Mouse (Mus musculus): ENCODE results near the gene Scube3.

Gene Scube3

GRCm38 (mm10) chr17:28131156-28131555, 10.8 kb upstream of the Scube3 start:
- no peak for DNase-seq (ENCODE audit: inconsistent age in 2 of 2, low spot score in 1 of 2)

- DNase-seq (ENCODE audit: inconsistent age in 2 of 2, low spot score in 1 of 2) = peak; percentile 52 to 82
Observed at GRCm38 (mm10) chr17:28133193-28133592, 8.7 kb upstream of the Scube3 start.

- DNase-seq (ENCODE audit: inconsistent age in 2 of 2, low spot score in 1 of 2) = peak; percentile 63 to 84
Observed at GRCm38 (mm10) chr17:28135496-28135895, 6.4 kb upstream of the Scube3 start.

- DNase-seq (ENCODE audit: inconsistent age in 2 of 2, low spot score in 1 of 2) = peak; percentile 65 to 88
Observed at GRCm38 (mm10) chr17:28136266-28136665, 5.7 kb upstream of the Scube3 start.

GRCm38 (mm10) chr17:28138013-28138412, 3.9 kb upstream of the Scube3 start:
- no peak for DNase-seq (ENCODE audit: inconsistent age in 2 of 2, low spot score in 1 of 2)

- DNase-seq (ENCODE audit: inconsistent age in 2 of 2, low spot score in 1 of 2) = peak in 1 of 2 experiments; percentile 38
Observed at GRCm38 (mm10) chr17:28138685-28139084, 3.3 kb upstream of the Scube3 start.

- peak in 1 of 2 experiments; percentile 31 for DNase-seq (ENCODE audit: inconsistent age in 2 of 2, low spot score in 1 of 2)
Observed at GRCm38 (mm10) chr17:28140431-28141204, 1.3 kb upstream of the Scube3 start.

GRCm38 (mm10) chr17:28141205-28141650, 713 bp upstream of the Scube3 start:
- DNase-seq (ENCODE audit: inconsistent age in 2 of 2, low spot score in 1 of 2) = peak; percentile 60 to 87

- DNase-seq (ENCODE audit: inconsistent age in 2 of 2, low spot score in 1 of 2) = peak; percentile 35 to 68
Observed at GRCm38 (mm10) chr17:28142700-28143610, 1.0 kb downstream of the Scube3 start.

- DNase-seq (ENCODE audit: inconsistent age in 2 of 2, low spot score in 1 of 2) = peak in 1 of 2 experiments; percentile 57
Observed at GRCm38 (mm10) chr17:28143751-28144150, 1.8 kb downstream of the Scube3 start.

GRCm38 (mm10) chr17:28144241-28144640, 2.3 kb downstream of the Scube3 start:
- DNase-seq (ENCODE audit: inconsistent age in 2 of 2, low spot score in 1 of 2) = no peak

- DNase-seq (ENCODE audit: inconsistent age in 2 of 2, low spot score in 1 of 2) = no peak
Observed at GRCm38 (mm10) chr17:28148288-28148687, 6.3 kb downstream of the Scube3 start.

GRCm38 (mm10) chr17:28149734-28150133, 7.8 kb downstream of the Scube3 start:
- DNase-seq (ENCODE audit: inconsistent age in 2 of 2, low spot score in 1 of 2) = no peak

- no peak for DNase-seq (ENCODE audit: inconsistent age in 2 of 2, low spot score in 1 of 2)
Observed at GRCm38 (mm10) chr17:28150456-28150855, 8.5 kb downstream of the Scube3 start.

- DNase-seq (ENCODE audit: inconsistent age in 2 of 2, low spot score in 1 of 2) = no peak
Observed at GRCm38 (mm10) chr17:28153095-28153494, 11.2 kb downstream of the Scube3 start.

- no peak for DNase-seq (ENCODE audit: inconsistent age in 2 of 2, low spot score in 1 of 2)
Observed at GRCm38 (mm10) chr17:28154970-28155369, 13.0 kb downstream of the Scube3 start.

GRCm38 (mm10) chr17:28160361-28160760, 18.4 kb downstream of the Scube3 start:
- DNase-seq (ENCODE audit: inconsistent age in 2 of 2, low spot score in 1 of 2) = no peak

GRCm38 (mm10) chr17:28161310-28161881, 19.5 kb downstream of the Scube3 start:
- no peak for DNase-seq (ENCODE audit: inconsistent age in 2 of 2, low spot score in 1 of 2)

- DNase-seq (ENCODE audit: inconsistent age in 2 of 2, low spot score in 1 of 2) = peak; percentile 77 to 92
Observed at GRCm38 (mm10) chr17:28163666-28164065, 21.7 kb downstream of the Scube3 start.

GRCm38 (mm10) chr17:28170460-28171305, 28.7 kb downstream of the Scube3 start:
- DNase-seq (ENCODE audit: inconsistent age in 2 of 2, low spot score in 1 of 2) = peak; percentile 74 to 84

Measured in adrenal gland, adult (tissue).